Mouse (Mus musculus) heart, postnatal 0 days (tissue): Measurements from ENCODE around the gene H2-Ob.

ENCODE experiments used
- CTCF ChIP-seq: IDR thresholded peaks from 2 replicates; pipeline ENCODE4 v1.5.1; 2016; ENCODE audit warnings: antibody characterized with exemption, control low read depth, low read depth
- EP300 ChIP-seq: IDR thresholded peaks from 2 replicates; pipeline ENCODE4 v1.6.1; 2016; ENCODE audit warnings: antibody characterized with exemption, low read depth

GRCm38 (mm10) chr17:34263068-34263467 is 24.4 kb downstream of the H2-Ob start:
- TF ChIP-seq CTCF (no peak), EP300 (no peak)
